Mouse (Mus musculus): ENCODE results near the gene Myrfl.
A peak's percentile ranks its signal among the peaks of the same experiment; 100 is the strongest.

DNA sequence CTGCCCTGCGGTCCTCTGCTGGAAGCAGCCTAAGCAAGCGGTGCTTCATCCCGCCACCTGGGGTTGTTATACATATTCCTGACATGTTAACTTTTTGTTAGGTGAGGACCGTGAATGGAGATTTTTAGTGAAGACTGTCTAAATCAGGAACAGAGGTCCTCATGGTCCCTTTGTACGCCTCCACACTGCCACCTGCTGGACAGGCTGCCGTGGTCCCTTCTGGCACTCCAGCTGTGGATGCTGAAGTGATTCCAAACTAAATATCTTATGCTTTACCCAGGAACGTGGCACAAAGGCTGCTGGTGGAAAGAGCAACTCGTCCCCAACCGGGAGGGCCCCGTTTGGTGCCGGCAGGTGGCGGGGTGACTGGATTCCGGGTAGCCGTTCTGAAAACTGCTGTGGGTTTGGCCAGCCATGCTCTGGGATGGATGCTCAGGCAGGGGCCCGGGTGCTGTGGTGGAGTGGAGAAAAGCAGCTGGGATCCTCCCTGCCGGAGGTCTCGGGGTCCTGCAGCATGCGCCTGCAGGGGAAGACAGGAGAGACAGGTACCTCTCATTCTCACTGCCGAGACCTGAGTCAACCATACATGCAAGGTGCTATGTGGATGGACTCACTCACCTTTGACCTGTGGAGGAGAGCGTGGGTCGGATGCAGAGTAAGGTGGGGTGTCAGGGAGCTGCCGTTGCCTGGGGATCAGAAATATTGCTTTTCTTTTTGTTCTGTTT, 47.8 kb downstream of the Myrfl start:
- peak; percentile 97 for TF ChIP-seq CTCF (IDR thresholded peaks at IDR 0.05; ENCODE audit: insufficient read depth, low read length)
- TF ChIP-seq POLR2A (IDR thresholded peaks at IDR 0.05; ENCODE audit: borderline replicate concordance, extremely low read depth, low read depth, low read length): no peak

Data from lung, adult 2 months (tissue).